Mouse (Mus musculus) heart, postnatal 0 days (tissue): ENCODE data around the gene Nt5dc3.

Experiments
- CTCF ChIP-seq: IDR thresholded peaks from 2 replicates; pipeline ENCODE4 v1.5.1; 2016; ENCODE audit warnings: antibody characterized with exemption, control low read depth, low read depth
- EP300 ChIP-seq: IDR thresholded peaks from 2 replicates; pipeline ENCODE4 v1.6.1; 2016; ENCODE audit warnings: antibody characterized with exemption, low read depth

- TF ChIP-seq CTCF (no peak), EP300 (no peak)
These were observed 9.6 kb upstream of the Nt5dc3 start for GRCm38 (mm10) chr10:86769216-86769615.
